Mouse (Mus musculus) left cerebral cortex, postnatal 25 days (tissue): ENCODE measurements around the gene Gabbr2. TPM values are rescaled to one million over a fixed set of nuclear protein-coding genes. Genes with fewer than 3 reads are reported as not detected.

Experiments used
- DNase-seq, 2 experiments: peaks; one replicate each; pipeline ENCODE4 v3.0.0; 2022; ENCODE audit warnings: low spot score in 2 of 2, mixed read lengths in 1 of 2
- intact Hi-C: fragments of 180-260 bp; cut with DNase I; formaldehyde crosslinking; loops from one replicate; pipeline ENCODE4 v1.15.1; 2025
- total RNA-seq, 2 experiments: library from RNA; stranded (reverse); gene quantifications; 2 replicates each; pipeline ENCODE4 v1.2.3; 2021

Gabbr2 gene
- total RNA-seq, 2 experiments from 2014 or later: 270 to 276 TPM

- intact Hi-C loops: loop anchor here (5.0 kb wide), 1 partner anchor 43 kb away; no protein-coding TSS in a partner anchor
Measured at GRCm38 (mm10) chr4:46934291-46934690, 57.4 kb downstream of the Gabbr2 start.

GRCm38 (mm10) chr4:46933590-46933989 is 58.1 kb downstream of the Gabbr2 start:
- no peak for DNase-seq
- intact Hi-C loops: loop anchor here (5.0 kb wide), 1 partner anchor 44 kb away; no protein-coding TSS in a partner anchor

More at GRCm38 (mm10) chr4:46934291-46934690, 57.4 kb downstream of the Gabbr2 start:
- DNase-seq: no peak

- intact Hi-C loops: loop anchor here (5.0 kb wide), 1 partner anchor 45 kb away; no protein-coding TSS in a partner anchor
- peak in 1 of 2 experiments; percentile 62 for DNase-seq
Measured at GRCm38 (mm10) chr4:46931706-46932397, 59.8 kb downstream of the Gabbr2 start.

GRCm38 (mm10) chr4:46928112-46928511 is 63.6 kb downstream of the Gabbr2 start:
- peak in 1 of 2 experiments; percentile 77 for DNase-seq
- intact Hi-C loops: loop anchor here (5.0 kb wide), 2 partner anchors 59 to 91 kb away; no protein-coding TSS in a partner anchor

GRCm38 (mm10) chr4:46919144-46919543 is 72.5 kb downstream of the Gabbr2 start:
- intact Hi-C loops: loop anchor here (5.0 kb wide), 1 partner anchor 57 kb away; no protein-coding TSS in a partner anchor
- DNase-seq: peak; percentile 61 to 74

GRCm38 (mm10) chr4:46916786-46917185 is 74.9 kb downstream of the Gabbr2 start:
- intact Hi-C loops: loop anchor here (5.0 kb wide), 1 partner anchor 54 kb away; no protein-coding TSS in a partner anchor
- no peak for DNase-seq

- intact Hi-C loops: loop anchor here (5.0 kb wide), 1 partner anchor 54 kb away; no protein-coding TSS in a partner anchor
- no peak for DNase-seq
Measured at GRCm38 (mm10) chr4:46915934-46916333, 75.7 kb downstream of the Gabbr2 start.

- intact Hi-C loops: loop anchor here (5.0 kb wide), 1 partner anchor 53 kb away; no protein-coding TSS in a partner anchor
Measured at GRCm38 (mm10) chr4:46915476-46915875, 76.2 kb downstream of the Gabbr2 start.

GRCm38 (mm10) chr4:46914606-46915005 is 77.1 kb downstream of the Gabbr2 start:
- no peak for DNase-seq
- intact Hi-C loops: loop anchor here (5.0 kb wide), 1 partner anchor 52 kb away; no protein-coding TSS in a partner anchor

More at GRCm38 (mm10) chr4:46915476-46915875, 76.2 kb downstream of the Gabbr2 start:
- no peak for DNase-seq

GRCm38 (mm10) chr4:46906036-46906691 is 85.5 kb downstream of the Gabbr2 start:
- no peak for DNase-seq
- intact Hi-C loops: no loop called here

GRCm38 (mm10) chr4:46905152-46905551 is 86.5 kb downstream of the Gabbr2 start:
- intact Hi-C loops: no loop called here
- DNase-seq: peak in 1 of 2 experiments; percentile 35

- intact Hi-C loops: no loop called here
- no peak for DNase-seq
Measured at GRCm38 (mm10) chr4:46904129-46904528, 87.5 kb downstream of the Gabbr2 start.

GRCm38 (mm10) chr4:46898546-46898945 is 93.1 kb downstream of the Gabbr2 start:
- intact Hi-C loops: no loop called here
- DNase-seq: no peak

GRCm38 (mm10) chr4:46897634-46898399 is 93.9 kb downstream of the Gabbr2 start:
- DNase-seq: no peak
- intact Hi-C loops: no loop called here

GRCm38 (mm10) chr4:46894144-46894543 is 97.5 kb downstream of the Gabbr2 start:
- intact Hi-C loops: no loop called here
- no peak for DNase-seq

GRCm38 (mm10) chr4:46889175-46889574 is 102.5 kb downstream of the Gabbr2 start:
- intact Hi-C loops: loop anchor here (5.0 kb wide), 1 partner anchor 62 kb away; no protein-coding TSS in a partner anchor
- peak in 1 of 2 experiments; percentile 79 for DNase-seq

- intact Hi-C loops: loop anchor here (5.0 kb wide), 1 partner anchor 59 kb away; no protein-coding TSS in a partner anchor
Measured at GRCm38 (mm10) chr4:46885627-46886383, 105.9 kb downstream of the Gabbr2 start.

GRCm38 (mm10) chr4:46884132-46884531 is 107.5 kb downstream of the Gabbr2 start:
- intact Hi-C loops: no loop called here

More at GRCm38 (mm10) chr4:46885627-46886383, 105.9 kb downstream of the Gabbr2 start:
- peak; percentile 55 to 85 for DNase-seq

GRCm38 (mm10) chr4:46883546-46883945 is 108.1 kb downstream of the Gabbr2 start:
- peak in 1 of 2 experiments; percentile 59 for DNase-seq
- intact Hi-C loops: no loop called here

More at GRCm38 (mm10) chr4:46884132-46884531, 107.5 kb downstream of the Gabbr2 start:
- no peak for DNase-seq
